Mouse (Mus musculus): ENCODE data around the gene Tbx18.
A peak's percentile ranks its signal among the peaks of the same experiment; 100 is the strongest.

Gene Tbx18

GRCm38 (mm10) chr9:87710360-87710759, 20.7 kb downstream of the Tbx18 start:
- no peak for DNase-seq (ENCODE audit: low spot score)

- peak; percentile 28 for DNase-seq (ENCODE audit: low spot score)
Measured at GRCm38 (mm10) chr9:87708151-87708550, 22.9 kb downstream of the Tbx18 start.

GRCm38 (mm10) chr9:87702267-87702666, 28.8 kb downstream of the Tbx18 start:
- no peak for DNase-seq (ENCODE audit: low spot score)

- no peak for DNase-seq (ENCODE audit: low spot score)
Measured at GRCm38 (mm10) chr9:87686981-87687380, 44.1 kb downstream of the Tbx18 start.

GRCm38 (mm10) chr9:87682247-87682646, 48.8 kb downstream of the Tbx18 start:
- no peak for DNase-seq (ENCODE audit: low spot score)
